Mouse (Mus musculus): Measurements from ENCODE around the gene Ezr.

- TF ChIP-seq CTCF (IDR thresholded peaks at IDR 0.05; ENCODE audit: low read depth, low read length): no peak
- no peak for TF ChIP-seq POLR2AphosphoS5 (IDR thresholded peaks at IDR 0.05; ENCODE audit: insufficient replicate concordance, low read depth, low read length)
- TF ChIP-seq GATA1 (IDR thresholded peaks at IDR 0.05; ENCODE audit: borderline replicate concordance, low read length): no peak
Measured at GRCm38 (mm10) chr17:6755176-6755575, 27.4 kb downstream of the Ezr start.
